Mouse (Mus musculus): ENCODE measurements at regions not wholly inside any gene's neighbourhood (a gene's known extent, or its start where the extent isn't known, plus 50 kb on each side); places are given as distances from the start of the nearest gene placed in this dataset.

DNA sequence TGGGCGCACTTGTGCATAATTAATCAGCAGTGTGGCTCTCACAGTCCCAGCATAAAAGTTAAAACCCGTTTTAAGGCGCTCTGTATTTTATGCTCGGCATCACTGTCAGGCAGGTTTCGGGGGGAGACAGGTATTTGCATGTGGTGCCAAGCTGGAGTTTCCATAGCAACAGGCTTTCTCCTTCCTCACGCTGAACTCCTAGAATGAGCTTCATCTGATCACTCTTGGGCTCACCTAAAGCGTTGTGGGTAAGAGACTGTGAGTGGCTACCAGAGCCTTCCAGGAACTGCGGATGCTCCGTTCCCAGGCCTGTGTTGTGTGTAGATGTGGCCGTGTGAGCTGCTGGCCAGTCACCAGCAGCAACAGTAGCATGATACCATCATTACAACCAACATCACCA is 161.5 kb downstream of the Ajap1 start:
- no peak for DNase-seq (ENCODE audit: low read depth, low spot score)

- DNase-seq (ENCODE audit: low read depth, low spot score), result no peak
Measured at GRCm38 (mm10) chr4:153320602-153321001, 162.0 kb downstream of the Ajap1 start.

DNA sequence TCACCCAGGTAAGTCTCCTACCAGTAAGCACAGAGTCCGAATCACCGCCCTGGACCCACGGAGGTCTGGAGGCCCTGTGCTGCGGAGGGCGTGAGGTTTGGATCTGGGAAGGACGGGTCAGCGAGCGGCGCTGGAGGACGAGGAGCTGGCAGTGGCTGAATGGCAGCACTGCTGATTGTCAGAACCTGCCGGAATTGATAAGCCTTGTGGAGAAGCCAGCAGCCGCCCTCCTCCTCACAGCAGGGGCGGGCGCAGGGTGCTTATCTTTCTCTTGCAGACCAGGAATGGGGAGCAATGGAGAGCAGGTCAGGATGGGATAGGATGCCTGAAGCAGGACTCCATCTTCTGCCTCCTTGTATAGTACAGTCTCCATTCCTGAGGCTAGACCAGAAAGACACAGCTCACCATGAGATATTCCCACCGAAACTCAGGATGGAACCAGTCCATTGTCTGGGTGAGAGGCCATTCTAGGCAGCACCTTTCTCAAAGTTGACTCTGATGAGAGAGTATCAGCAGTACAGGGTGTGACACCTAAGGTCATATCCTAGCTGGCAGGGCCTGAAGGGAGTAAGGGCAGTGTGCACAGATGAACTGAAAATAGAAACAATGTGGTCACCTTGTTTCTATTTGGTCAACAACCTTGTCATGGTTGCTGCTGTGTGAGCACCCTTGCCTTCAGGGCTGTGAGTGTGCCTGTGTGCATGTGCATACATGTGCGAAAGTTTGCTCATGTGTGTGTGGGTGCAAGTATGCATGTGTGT is 165.5 kb downstream of the Ajap1 start:
- DNase-seq (ENCODE audit: low read depth, low spot score), result no peak

DNA sequence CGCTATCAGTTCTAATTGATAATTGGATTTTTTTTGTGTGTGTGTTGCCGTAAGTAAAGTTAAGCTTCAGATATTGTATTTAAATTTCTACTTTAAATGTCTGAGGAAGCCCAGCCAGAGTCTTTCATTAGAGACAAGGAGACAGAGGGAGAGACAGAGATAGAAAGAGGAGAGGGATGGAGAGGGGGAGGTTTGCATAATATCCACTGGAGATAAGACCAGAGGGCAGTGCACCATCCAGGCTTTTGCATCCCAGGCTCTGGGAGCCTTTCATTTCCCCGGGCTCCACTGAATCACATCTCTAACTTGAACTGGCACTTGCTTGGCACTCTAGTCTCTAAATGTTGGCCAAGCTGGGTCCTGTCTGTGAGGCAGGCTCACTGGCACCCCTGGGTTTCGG is 166.1 kb downstream of the Ajap1 start:
- no peak for DNase-seq (ENCODE audit: low read depth, low spot score)

DNA sequence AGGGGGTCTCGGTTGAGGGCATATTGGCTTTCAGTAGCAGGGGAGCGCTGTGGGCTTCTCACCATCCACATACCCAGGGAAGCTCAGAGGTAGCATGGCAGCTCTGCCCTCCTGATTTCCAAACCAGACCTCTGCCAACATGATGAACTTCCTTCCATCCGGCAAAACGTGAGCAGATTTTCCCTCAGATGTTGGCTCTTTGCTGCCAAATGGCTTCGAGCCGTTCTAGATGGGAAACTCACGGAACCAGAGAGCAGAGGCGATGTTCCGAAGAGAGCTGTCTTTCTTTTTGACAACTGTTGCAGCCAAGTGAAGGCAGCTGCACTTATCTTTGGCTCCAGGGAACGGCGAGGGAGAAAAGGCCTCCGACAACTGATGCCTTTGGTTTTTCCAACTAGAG is 168.7 kb downstream of the Ajap1 start:
- no peak for DNase-seq (ENCODE audit: low read depth, low spot score)

DNA sequence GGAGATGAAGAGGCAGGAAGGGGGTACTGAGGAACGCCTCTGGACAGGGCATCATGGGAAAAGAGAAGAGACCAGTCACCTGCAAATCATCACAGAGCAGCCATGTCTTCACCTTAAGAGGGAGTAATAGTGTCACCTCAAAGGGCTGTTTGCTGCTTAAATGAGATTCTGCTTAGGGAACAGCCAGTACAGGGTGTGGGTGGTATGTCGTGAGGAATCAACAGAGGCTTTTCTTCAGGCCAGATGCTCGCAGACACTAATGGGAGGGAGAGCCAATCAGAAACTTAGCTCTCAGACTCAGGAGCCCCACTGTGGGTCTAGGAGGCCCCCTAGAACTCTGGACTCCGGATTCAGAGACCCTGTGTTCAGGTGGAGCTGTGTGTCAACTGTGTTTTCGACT is 171.0 kb downstream of the Ajap1 start:
- DNase-seq (ENCODE audit: low read depth, low spot score), result no peak

DNA sequence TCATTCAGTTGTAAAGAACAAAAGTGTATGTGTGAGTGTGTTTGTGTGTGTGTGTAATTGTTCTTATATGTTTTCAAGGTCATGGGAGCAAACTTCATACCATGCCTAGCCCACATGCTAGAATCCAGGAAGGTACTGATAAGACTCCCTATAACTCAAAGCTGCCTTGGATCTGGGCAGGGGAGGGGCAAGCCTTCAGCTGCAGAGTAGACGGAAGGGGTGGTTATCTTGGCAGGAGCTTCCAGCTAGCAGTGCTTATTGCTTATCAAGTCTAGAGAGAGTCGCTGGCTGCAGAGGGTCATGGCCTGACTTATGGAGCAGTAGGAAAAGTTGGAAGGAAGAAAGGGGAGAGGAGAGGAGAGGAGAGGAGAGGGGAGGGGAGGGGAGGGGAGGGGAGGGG is 172.0 kb downstream of the Ajap1 start:
- DNase-seq (ENCODE audit: low read depth, low spot score), result no peak

DNA sequence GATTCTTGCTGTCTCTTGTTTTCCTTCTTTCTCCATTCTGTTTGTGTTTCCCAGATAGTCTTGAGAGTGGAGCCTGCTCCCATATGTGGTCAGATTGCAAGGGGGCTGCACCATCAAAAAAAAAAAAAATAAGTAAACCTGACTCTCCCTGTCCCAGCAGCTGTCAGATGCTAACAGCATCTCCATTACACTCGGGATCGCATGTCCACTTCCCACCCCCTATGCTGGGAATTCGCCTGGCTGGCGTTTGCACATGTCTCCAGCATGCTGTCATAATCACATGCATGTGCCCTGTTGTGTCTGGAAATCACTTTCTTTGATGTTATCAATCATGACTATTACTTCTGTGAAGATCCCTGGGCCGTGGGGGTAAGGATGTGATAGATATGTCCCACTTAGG is 179.1 kb downstream of the Ajap1 start:
- no peak for DNase-seq (ENCODE audit: low read depth, low spot score)

DNA sequence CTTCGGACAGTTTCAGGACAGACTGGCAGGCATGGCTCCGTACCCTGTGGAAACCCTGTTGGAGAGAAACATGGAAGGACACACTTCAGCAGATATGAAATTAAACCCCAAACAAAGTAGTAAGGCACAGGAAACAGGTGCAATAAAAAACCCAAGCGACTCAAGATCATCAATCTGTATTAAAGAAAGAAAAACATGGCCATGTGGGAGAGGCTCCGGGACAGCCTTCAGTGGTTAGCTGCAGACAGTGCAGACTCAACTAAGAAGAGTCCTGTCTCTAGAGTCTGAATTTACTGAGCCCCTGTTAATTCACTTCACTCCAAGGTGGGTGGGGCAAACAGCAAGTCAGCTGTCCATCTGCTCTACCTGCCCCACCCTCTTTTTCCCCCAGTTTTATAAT is 179.8 kb downstream of the Ajap1 start:
- DNase-seq (ENCODE audit: low read depth, low spot score), result no peak

DNA sequence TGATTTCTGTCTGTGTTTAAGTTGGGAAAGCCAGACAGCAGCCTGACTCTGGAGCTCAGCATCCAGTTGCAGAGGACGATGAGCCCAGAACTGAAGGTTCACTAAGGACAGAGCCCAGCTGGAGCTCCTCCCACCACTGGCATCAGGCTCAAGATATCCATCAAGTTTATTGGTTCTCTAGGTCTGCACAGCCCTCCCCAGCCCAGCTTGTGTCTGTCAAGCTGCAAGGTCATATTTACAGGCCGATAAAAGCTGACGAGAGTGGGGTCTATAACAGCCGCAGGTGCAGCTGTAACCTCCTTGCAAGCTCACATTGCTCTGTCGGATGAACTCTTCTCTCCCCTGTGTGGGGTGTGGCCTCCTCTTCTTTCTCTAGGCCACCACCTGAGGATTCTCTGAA is 184.3 kb downstream of the Ajap1 start:
- no peak for DNase-seq (ENCODE audit: low read depth, low spot score)

- DNase-seq (ENCODE audit: low read depth, low spot score), result no peak
Measured at GRCm38 (mm10) chr4:153294828-153295227, 187.8 kb downstream of the Ajap1 start.

- DNase-seq (ENCODE audit: low read depth, low spot score), result no peak
Measured at GRCm38 (mm10) chr4:153293137-153293536, 189.5 kb downstream of the Ajap1 start.

DNA sequence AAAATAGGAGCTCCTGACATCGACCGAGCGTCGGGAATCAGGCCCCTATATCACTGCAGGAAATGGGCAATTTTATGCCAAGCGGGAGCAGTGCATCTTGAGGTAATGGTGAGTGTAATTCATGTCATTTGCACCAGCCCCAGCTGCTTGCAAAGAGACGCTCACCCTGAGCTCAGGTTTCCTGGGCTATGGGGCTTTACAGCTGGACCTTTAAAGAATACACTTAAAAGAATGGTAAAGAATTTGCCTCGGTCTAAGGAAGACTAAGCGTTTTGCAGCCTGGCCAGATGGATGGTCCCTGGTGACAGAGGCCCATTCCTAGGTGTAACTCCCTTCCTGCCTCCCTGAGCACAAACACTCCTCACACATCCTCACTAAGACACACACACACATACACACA is 194.2 kb downstream of the Ajap1 start:
- DNase-seq (ENCODE audit: low read depth, low spot score), result no peak

GRCm38 (mm10) chr4:153284209-153284608 is 198.4 kb downstream of the Ajap1 start:
- no peak for DNase-seq (ENCODE audit: low read depth, low spot score)

DNA sequence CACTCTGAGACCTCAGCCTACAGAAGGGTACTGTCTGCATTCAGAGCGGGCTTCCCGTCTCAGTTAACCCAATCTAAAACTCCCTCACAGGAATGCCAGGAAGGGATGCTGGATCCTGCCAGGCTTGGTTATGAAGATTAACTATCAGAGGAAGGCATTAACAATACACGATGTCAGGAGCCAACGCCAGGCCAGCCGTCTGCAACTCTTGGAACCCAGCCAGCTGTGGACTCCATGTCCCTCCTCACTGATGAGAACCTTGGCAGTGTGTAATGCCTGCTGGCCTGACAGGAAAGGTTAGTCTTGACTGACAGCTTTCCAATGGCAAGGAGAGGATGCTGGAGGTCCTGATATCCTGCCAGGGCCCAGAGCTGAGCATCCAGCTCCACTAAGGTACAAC is 206.0 kb downstream of the Ajap1 start:
- no peak for DNase-seq (ENCODE audit: low read depth, low spot score)

GRCm38 (mm10) chr4:153271376-153271775 is 211.2 kb downstream of the Ajap1 start:
- DNase-seq (ENCODE audit: low read depth, low spot score), result no peak

DNA sequence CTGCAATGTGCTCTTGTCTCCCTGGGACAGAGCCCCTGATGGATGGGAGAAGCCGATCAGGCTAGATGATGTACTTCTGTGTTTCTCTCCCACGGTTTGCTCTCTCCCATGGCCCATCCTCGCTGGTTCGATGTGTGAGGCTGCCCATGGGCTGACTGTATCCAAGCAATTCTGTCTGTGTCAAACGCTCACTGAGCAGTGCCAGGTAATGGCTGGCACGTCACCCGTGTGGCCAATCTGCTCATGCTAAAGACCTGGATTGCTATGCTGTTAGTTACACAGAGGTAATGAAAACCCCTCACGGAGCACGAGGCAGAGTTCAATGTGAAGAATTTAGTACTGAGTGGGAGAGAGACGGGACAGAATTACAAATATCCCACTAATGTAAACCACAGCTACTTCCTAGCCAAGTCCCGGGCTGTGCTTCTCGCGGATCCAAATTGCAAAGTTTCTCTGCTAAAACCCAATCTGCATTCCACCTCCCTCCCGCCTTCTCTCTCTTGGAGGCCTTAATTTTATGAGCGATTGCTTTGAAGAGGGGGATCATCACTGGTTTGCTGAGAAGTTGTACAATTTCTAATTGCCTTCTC is 219.3 kb downstream of the Ajap1 start:
- no peak for DNase-seq (ENCODE audit: low read depth, low spot score)

GRCm38 (mm10) chr4:153260941-153261557 is 221.6 kb downstream of the Ajap1 start:
- DNase-seq (ENCODE audit: low read depth, low spot score), result no peak

- DNase-seq (ENCODE audit: low read depth, low spot score), result no peak
Measured at GRCm38 (mm10) chr4:153251943-153252342, 230.7 kb downstream of the Ajap1 start.

GRCm38 (mm10) chr4:153251311-153251710 is 231.3 kb downstream of the Ajap1 start:
- DNase-seq (ENCODE audit: low read depth, low spot score), result no peak

DNA sequence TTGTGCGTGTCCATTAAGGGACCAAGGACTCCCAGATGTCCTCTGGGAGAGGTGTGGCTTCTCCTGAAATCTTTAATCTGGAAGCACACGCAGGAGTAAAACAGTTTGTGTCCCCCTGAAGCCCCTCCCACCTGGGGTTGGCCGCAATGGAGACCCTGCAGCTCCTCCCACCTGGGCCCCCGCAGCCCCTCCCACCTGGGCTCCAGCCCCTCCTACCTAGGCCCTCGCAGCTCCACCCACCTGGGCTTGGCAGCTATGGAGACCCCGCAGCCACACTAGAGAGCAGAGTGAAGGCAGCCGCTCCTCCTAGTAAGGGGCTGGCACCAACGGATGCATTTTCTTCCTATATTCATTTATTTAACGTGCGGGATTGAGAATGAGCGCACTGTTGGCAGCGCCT is 245.9 kb downstream of the Ajap1 start:
- DNase-seq (ENCODE audit: low read depth, low spot score), result no peak

DNA sequence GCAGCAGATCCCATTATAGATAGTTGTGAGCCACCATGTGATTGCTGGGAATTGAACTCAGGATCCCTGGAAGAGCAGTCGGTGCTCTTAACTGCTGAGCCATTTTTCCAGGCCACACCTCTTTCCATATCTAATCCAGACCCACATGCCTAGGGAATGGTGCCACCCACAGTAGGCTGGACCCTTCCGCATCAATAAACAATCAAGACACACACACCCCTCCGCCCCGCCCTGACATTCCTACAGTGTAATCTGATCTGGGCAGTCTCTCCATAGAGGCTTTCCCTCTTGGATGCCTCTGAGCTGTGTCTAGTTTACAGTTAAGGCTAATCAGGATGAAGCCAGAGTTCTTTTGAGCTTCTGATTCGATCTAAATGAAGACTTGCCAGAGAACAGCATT is 248.8 kb downstream of the Ajap1 start:
- DNase-seq (ENCODE audit: low read depth, low spot score), result no peak

- no peak for DNase-seq (ENCODE audit: low read depth, low spot score)
Measured at GRCm38 (mm10) chr4:153229221-153229620, 253.4 kb downstream of the Ajap1 start.

Data from skeletal muscle tissue, adult 2 months (tissue).